Mouse (Mus musculus) MEL (cell line): ENCODE measurements around the gene Gpr173. TPM values are rescaled to one million over a fixed set of nuclear protein-coding genes. Genes with fewer than 3 reads are reported as not detected.

Experiments
- DNase-seq: peaks from one replicate; pipeline ENCODE4 v3.0.0; 2011; ENCODE audit warnings: low read depth, low spot score
- H3K27ac ChIP-seq: 2 replicates; pipeline ENCODE4 v1.5.1; 2012; ENCODE audit warnings: low read depth, mild to moderate bottlenecking, control low read depth, low read length, moderate library complexity; ENCODE audit not compliant: control insufficient read depth
- H3K27me3 ChIP-seq, 2 experiments: fragments of 150-350 bp in 1 of 2; sonication (generic) in 1 of 2; 2 replicates each; pipeline ENCODE4 v1.6.1; 2012; ENCODE audit warnings: low read length in 2 of 2, mild to moderate bottlenecking in 2 of 2, improper control_type of control experiment in 1 of 2, moderate library complexity in 1 of 2; ENCODE audit not compliant: insufficient read depth in 2 of 2, control insufficient read depth in 1 of 2
- H3K36me3 ChIP-seq, 2 experiments: 2 replicates each; pipeline ENCODE4 v1.6.1; 2012 to 2014; ENCODE audit warnings: low read length in 2 of 2, improper control_type of control experiment in 1 of 2, inconsistent platforms in 1 of 2, mild to moderate bottlenecking in 1 of 2; ENCODE audit not compliant: insufficient read depth in 2 of 2, control insufficient read depth in 1 of 2
- H3K4me1 ChIP-seq, 2 experiments: fragments of 150-350 bp in 1 of 2; sonication (generic) in 1 of 2; 2 replicates each; pipeline ENCODE4 v1.6.1; 2012; ENCODE audit warnings: low read length in 2 of 2, improper control_type of control experiment in 1 of 2, mild to moderate bottlenecking in 1 of 2; ENCODE audit not compliant: insufficient read depth in 2 of 2, control insufficient read depth in 1 of 2
- H3K4me3 ChIP-seq, 2 experiments: fragments of 150-350 bp in 1 of 2; sonication (generic) in 1 of 2; 2 replicates each; pipeline ENCODE4 v1.5.1; 2012; ENCODE audit warnings: low read depth in 2 of 2, low read length in 2 of 2, mild to moderate bottlenecking in 2 of 2, moderate library complexity in 2 of 2, control low read depth in 1 of 2, improper control_type of control experiment in 1 of 2; ENCODE audit not compliant: control insufficient read depth in 1 of 2, insufficient read depth in 1 of 2
- H3K79me2 ChIP-seq: 2 replicates; pipeline ENCODE4 v1.6.1; 2012; ENCODE audit warnings: mild to moderate bottlenecking, low read length, moderate library complexity; ENCODE audit not compliant: control insufficient read depth, poor library complexity, insufficient read depth
- H3K9ac ChIP-seq: 2 replicates; pipeline ENCODE4 v1.6.1; 2012; ENCODE audit warnings: low read depth, mild to moderate bottlenecking, control low read depth, low read length, moderate library complexity; ENCODE audit not compliant: control insufficient read depth, poor library complexity, severe bottlenecking
- H3K9me3 ChIP-seq: fragments of 150-350 bp; sonication (generic); replicated peaks from 2 replicates; pipeline ENCODE4 v1.6.1; 2012; ENCODE audit warnings: mild to moderate bottlenecking, low read length, improper control_type of control experiment, moderate library complexity; ENCODE audit not compliant: insufficient read depth
- CTCF ChIP-seq, 3 experiments: IDR thresholded peaks in 2 of 3; conservative IDR thresholded peaks in 1 of 3; 2 replicates each; pipeline ENCODE4 v1.5.1; 2011 to 2012; ENCODE audit warnings: low read length in 3 of 3, low read depth in 2 of 3, mild to moderate bottlenecking in 2 of 3, improper control_type of control experiment in 1 of 3, inconsistent platforms in 1 of 3, mixed read lengths in 1 of 3, moderate library complexity in 1 of 3; ENCODE audit not compliant: control insufficient read depth in 1 of 3, insufficient read depth in 1 of 3, poor library complexity in 1 of 3, severe bottlenecking in 1 of 3
- E2F4 ChIP-seq: IDR thresholded peaks from 2 replicates; pipeline ENCODE4 v1.6.1; 2011; ENCODE audit warnings: low read depth, low read length, improper control_type of control experiment, borderline replicate concordance
- EP300 ChIP-seq, 2 experiments: IDR thresholded peaks; 2 replicates each; pipeline ENCODE4 v1.6.1; 2011; ENCODE audit warnings: improper control_type of control experiment in 2 of 2, low read length in 2 of 2, low read depth in 1 of 2, mild to moderate bottlenecking in 1 of 2
- ETS1 ChIP-seq: IDR thresholded peaks from 2 replicates; pipeline ENCODE4 v1.6.1; 2012; ENCODE audit warnings: low read depth, mild to moderate bottlenecking, inconsistent platforms, low read length, improper control_type of control experiment, moderate library complexity
- GABPA ChIP-seq: IDR thresholded peaks from 2 replicates; pipeline ENCODE4 v1.6.1; 2012; ENCODE audit warnings: low read depth, mild to moderate bottlenecking, inconsistent platforms, low read length, improper control_type of control experiment, moderate library complexity
- GATA1 ChIP-seq: IDR thresholded peaks from 2 replicates; pipeline ENCODE4 v1.6.1; 2011; ENCODE audit warnings: low read depth, low read length, improper control_type of control experiment
- JUND ChIP-seq: IDR thresholded peaks from 2 replicates; pipeline ENCODE4 v1.6.1; 2011; ENCODE audit warnings: low read depth, mild to moderate bottlenecking, improper control_type of control experiment, low read length
- MAZ ChIP-seq: IDR thresholded peaks from 2 replicates; pipeline ENCODE4 v1.6.1; 2012; ENCODE audit warnings: low read depth, mild to moderate bottlenecking, inconsistent platforms, low read length, improper control_type of control experiment
- MYC ChIP-seq: IDR thresholded peaks from 2 replicates; pipeline ENCODE4 v1.6.1; 2011; ENCODE audit warnings: low read depth, mild to moderate bottlenecking, low read length, improper control_type of control experiment, moderate library complexity
- NELFE ChIP-seq: IDR thresholded peaks from 2 replicates; pipeline ENCODE4 v1.6.1; 2011; ENCODE audit warnings: low read depth, low read length, improper control_type of control experiment
- POLR2A ChIP-seq, 2 experiments: IDR thresholded peaks; 2 replicates each; pipeline ENCODE4 v1.6.1; 2011 to 2012; ENCODE audit warnings: low read length in 2 of 2, mild to moderate bottlenecking in 2 of 2, control low read depth in 1 of 2, improper control_type of control experiment in 1 of 2, low read depth in 1 of 2, moderate library complexity in 1 of 2; ENCODE audit not compliant: control insufficient read depth in 1 of 2, insufficient read depth in 1 of 2, poor library complexity in 1 of 2
- POLR2AphosphoS2 ChIP-seq: IDR thresholded peaks from 2 replicates; pipeline ENCODE4 v1.6.1; 2011; ENCODE audit warnings: low read length, improper control_type of control experiment
- RAD21 ChIP-seq: IDR thresholded peaks from 2 replicates; pipeline ENCODE4 v1.6.1; 2011; ENCODE audit warnings: mild to moderate bottlenecking, low read depth, low read length, improper control_type of control experiment
- RCOR1 ChIP-seq: IDR thresholded peaks from 2 replicates; pipeline ENCODE4 v1.6.1; 2012; ENCODE audit warnings: low read depth, mild to moderate bottlenecking, inconsistent platforms, low read length, improper control_type of control experiment
- SIN3A ChIP-seq: IDR thresholded peaks from 2 replicates; pipeline ENCODE4 v1.6.1; 2012; ENCODE audit warnings: low read length, improper control_type of control experiment, inconsistent platforms
- SMC3 ChIP-seq: IDR thresholded peaks from 2 replicates; pipeline ENCODE4 v1.6.1; 2011; ENCODE audit warnings: low read depth, low read length, improper control_type of control experiment
- TBP ChIP-seq: IDR thresholded peaks from 2 replicates; pipeline ENCODE4 v1.8.0; 2011; ENCODE audit warnings: low read depth, low read length, improper control_type of control experiment
- TCF12 ChIP-seq: IDR thresholded peaks from 2 replicates; pipeline ENCODE4 v1.6.1; 2014; ENCODE audit warnings: low read depth, mild to moderate bottlenecking, inconsistent platforms, low read length, improper control_type of control experiment, moderate library complexity
- UBTF ChIP-seq: IDR thresholded peaks from 2 replicates; pipeline ENCODE4 v1.6.1; 2012; ENCODE audit warnings: low read depth, mild to moderate bottlenecking, inconsistent platforms, low read length, improper control_type of control experiment, moderate library complexity, borderline replicate concordance; ENCODE audit not compliant: insufficient read depth
- USF1 ChIP-seq: IDR thresholded peaks from 2 replicates; pipeline ENCODE4 v1.6.1; 2014; ENCODE audit warnings: low read depth, mild to moderate bottlenecking, inconsistent platforms, low read length, improper control_type of control experiment, moderate library complexity
- ZC3H11A ChIP-seq: IDR thresholded peaks from 2 replicates; pipeline ENCODE4 v1.6.1; 2012; ENCODE audit warnings: low read depth, mild to moderate bottlenecking, inconsistent platforms, low read length, improper control_type of control experiment
- ZKSCAN1 ChIP-seq: IDR thresholded peaks from 2 replicates; pipeline ENCODE4 v1.6.1; 2012; ENCODE audit warnings: low read depth, mild to moderate bottlenecking, inconsistent platforms, low read length, improper control_type of control experiment, moderate library complexity
- ZMIZ1 ChIP-seq: IDR thresholded peaks from 2 replicates; pipeline ENCODE4 v1.6.1; 2012; ENCODE audit warnings: low read depth, mild to moderate bottlenecking, inconsistent platforms, low read length, improper control_type of control experiment, moderate library complexity
- ZNF384 ChIP-seq: IDR thresholded peaks from 2 replicates; pipeline ENCODE4 v1.6.1; 2012; ENCODE audit warnings: low read depth, mild to moderate bottlenecking, inconsistent platforms, low read length, improper control_type of control experiment
- polyA plus RNA-seq, 2 experiments: library from polyadenylated mRNA; stranded (reverse) in 1 of 2; unstranded in 1 of 2; fragments of >175 nt in 1 of 2; fragments of >200 nt in 1 of 2; gene quantifications; 2 replicates each; pipeline versions ENCODE4 v1.2.1 to v1.2.4; 2012; ENCODE audit warnings: low replicate concordance in 2 of 2, low read depth in 1 of 2; ENCODE audit not compliant: insufficient read length in 2 of 2, insufficient read depth in 1 of 2, missing spikeins in 1 of 2
- total RNA-seq: library from RNA; depleted of rRNA; stranded (reverse); fragments of 300-350 nt; gene quantifications from 2 replicates; pipeline ENCODE4 v1.2.3, GENCODE M21; 2012

The Gpr173 gene
- total and polyA plus RNA-seq, 3 experiments, result not detected

GRCm38 (mm10) chrX:152368054-152368396 is 479 bp downstream of the Gpr173 start:
- TF ChIP-seq MAZ, result no peak
- TF ChIP-seq ETS1, result no peak
- no peak for TF ChIP-seq RCOR1
- TF ChIP-seq RAD21, result no peak
- TF ChIP-seq UBTF, result no peak
- no peak for TF ChIP-seq SMC3
- TF ChIP-seq ZC3H11A, result no peak
- no peak for TF ChIP-seq ZMIZ1
- TF ChIP-seq POLR2A (IDR thresholded peaks at IDR 0.05; ENCODE audit: control insufficient read depth in 1 of 2, insufficient read depth in 1 of 2, low read depth in 1 of 2, low read length in 2 of 2, poor library complexity in 1 of 2), result no peak
- TF ChIP-seq SIN3A, result no peak
- no peak for TF ChIP-seq JUND
- TF ChIP-seq ZKSCAN1, result no peak
- TF ChIP-seq NELFE, result no peak
- TF ChIP-seq EP300 (IDR thresholded peaks at IDR 0.05; ENCODE audit: low read depth in 1 of 2, low read length in 2 of 2), result no peak
- TF ChIP-seq USF1, result no peak
- no peak for TF ChIP-seq POLR2AphosphoS2
- TF ChIP-seq E2F4, result no peak
- TF ChIP-seq ZNF384, result no peak
- Histone ChIP-seq H3K9me3 (no peaks in the 10 kb centered on the region; the same call in 1 of the 2 replicates), H3K4me3 (no peak overlapping the region), H3K9ac (no peak overlapping the region), H3K4me1 (no peaks in the 10 kb centered on the region), H3K79me2 (no peaks in the 10 kb centered on the region), H3K36me3 (no peaks in the 10 kb centered on the region), H3K27me3 (peaks cover 1 to 13% of the 10 kb centered on the region in 2 experiments), H3K27ac (no peak overlapping the region)
- no peak for DNase-seq

DNA sequence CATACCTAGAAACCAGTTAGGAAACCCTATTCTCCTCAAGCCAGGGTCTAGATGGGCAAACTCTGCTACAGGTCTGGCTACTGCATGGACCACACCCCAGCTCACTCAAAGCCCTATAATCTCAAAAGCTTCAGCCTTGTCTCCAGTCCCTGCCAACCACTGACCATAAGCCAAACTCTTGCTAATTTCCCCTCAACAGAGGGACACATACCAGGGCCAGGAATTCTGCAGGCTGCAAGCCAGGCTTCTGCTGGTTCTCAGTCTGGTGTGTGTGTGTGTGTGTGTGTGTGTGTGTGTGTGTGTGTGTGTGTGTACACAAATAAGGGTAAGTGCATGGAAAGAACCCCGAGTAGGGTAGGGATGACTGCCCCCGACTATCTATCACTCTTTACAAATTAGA is 2.1 kb downstream of the Gpr173 start:
- no peak for DNase-seq
- Histone ChIP-seq H3K27ac (no peak overlapping the region), H3K9me3 (no peaks in the 10 kb centered on the region; the same call in 1 of the 2 replicates), H3K36me3 (no peaks in the 10 kb centered on the region), H3K79me2 (no peaks in the 10 kb centered on the region), H3K9ac (no peak overlapping the region), H3K27me3 (peaks cover 1 to 12% of the 10 kb centered on the region in 2 experiments)
- TF ChIP-seq GATA1 (no peak), TBP (no peak), USF1 (no peak), ZNF384 (no peak), NELFE (no peak), EP300 (IDR thresholded peaks at IDR 0.05; ENCODE audit: low read depth in 1 of 2, low read length in 2 of 2) (no peak), MYC (no peak), RCOR1 (no peak), E2F4 (no peak), GABPA (no peak), TCF12 (no peak), UBTF (no peak), CTCF (IDR thresholded peaks at IDR 0.05 in 2 of 3, conservative IDR thresholded peaks at IDR 0.05 in 1 of 3; ENCODE audit: control insufficient read depth in 1 of 3, insufficient read depth in 1 of 3, low read depth in 2 of 3, low read length in 3 of 3, poor library complexity in 1 of 3, severe bottlenecking in 1 of 3) (no peak)
- TF ChIP-seq, all 39 proteins: peak for 0
- Histone ChIP-seq H3K4me1 (no peaks in the 10 kb centered on the region), H3K4me3 (no peak overlapping the region)
